Mouse (Mus musculus) left cerebral cortex, adult 2 months (tissue): ENCODE measurements around the gene Gpbp1. TPM values are rescaled to one million over a fixed set of nuclear protein-coding genes. Genes with fewer than 3 reads are reported as not detected.
A peak's percentile ranks its signal among the peaks of the same experiment; 100 is the strongest.

ENCODE experiments used
- DNase-seq, 2 experiments: peaks; one replicate each; pipeline ENCODE4 v3.0.0; 2021 to 2022; ENCODE audit warnings: low spot score in 2 of 2, mixed read lengths in 1 of 2; ENCODE audit errors: extremely low spot score in 1 of 2
- H3K27ac ChIP-seq: fragments of 200-600 bp; 2 replicates; pipeline ENCODE4 v1.8.1; 2022
- H3K4me3 ChIP-seq: fragments of 200-600 bp; 2 replicates; pipeline ENCODE4 v1.8.1; 2022
- CTCF ChIP-seq: fragments of 200-600 bp; IDR thresholded peaks from 2 replicates; pipeline ENCODE4 v1.8.1; 2022; ENCODE audit warnings: antibody characterized with exemption, mild to moderate bottlenecking, moderate library complexity
- intact Hi-C: fragments of 180-260 bp; cut with DNase I; formaldehyde crosslinking; loops from one replicate; pipeline ENCODE4 v1.15.1; 2025
- long read RNA-seq, 2 experiments: library from polyadenylated mRNA; stranded (forward); transcript quantifications; one replicate each; pipeline ENCODE4 v2.0.0; 2021; ENCODE audit warnings: borderline mapping rate in 2 of 2
- total RNA-seq, 2 experiments: library from RNA; stranded (reverse); gene quantifications; 2 replicates each; pipeline ENCODE4 v1.2.3; 2021

The Gpbp1 gene
- total RNA-seq, result 10 to 100 TPM; 80.4 to 83.9 TPM
- long read RNA-seq, experiment 1, transcript Gpbp1-202 (12 exons, 3,299 nt), result minor isoform, 27 of 136 reads
- long read RNA-seq, experiment 1, transcript Gpbp1-201 (13 exons, 3,694 nt), result major isoform, 85 of 136 reads
- long read RNA-seq, experiment 1, partial matches to known transcripts, result 7 of 136 reads
- long read RNA-seq, experiment 1, other reads (novel, unspliced or antisense), result 17 of 136 reads
- long read RNA-seq, experiment 2, transcript Gpbp1-201 (13 exons, 3,694 nt), result major isoform, 44 of 85 reads
- long read RNA-seq, experiment 2, transcript Gpbp1-202 (12 exons, 3,299 nt), result minor isoform, 20 of 85 reads
- long read RNA-seq, experiment 2, partial matches to known transcripts, result 5 of 85 reads
- long read RNA-seq, experiment 2, other reads (novel, unspliced or antisense), result 16 of 85 reads

- intact Hi-C loops, result loop anchor here (2.0 to 10.0 kb wide), 4 partner anchors 197 to 975 kb away; partner anchors contain the start of genes Il6st and Map3k1
- TF ChIP-seq CTCF, result no peak
- Histone ChIP-seq H3K4me3 (peak within 1 kb of the TSS; percentile 92), H3K27ac (peak within 1 kb of the TSS; percentile 99)
- peak; percentile 99 to 100 for DNase-seq
These were observed at the start of gene Gpbp1 for GRCm38 (mm10) chr13:111489802-111490723. Gene Gpbp1 (minus strand): TSS chr13:111490111.

- H3K27ac ChIP-seq, result no peak overlapping the region
- intact Hi-C loops, result no loop called here
- TF ChIP-seq CTCF, result no peak
- no peak overlapping the region for H3K4me3 ChIP-seq
- DNase-seq, result no peak
These were observed 47.8 kb upstream of the Gpbp1 start for GRCm38 (mm10) chr13:111537718-111538117.

GRCm38 (mm10) chr13:111536207-111536887 lies 46.4 kb upstream of the Gpbp1 start:
- H3K27ac ChIP-seq, result no peak overlapping the region
- TF ChIP-seq CTCF, result no peak
- no peak for DNase-seq
- no peak overlapping the region for H3K4me3 ChIP-seq
- intact Hi-C loops, result no loop called here

- H3K27ac ChIP-seq, result no peak overlapping the region
- intact Hi-C loops, result loop anchor here (5.0 kb wide), 1 partner anchor 208 kb away; no protein-coding TSS in a partner anchor
- no peak for DNase-seq
- TF ChIP-seq CTCF, result peak; percentile 16
- no peak overlapping the region for H3K4me3 ChIP-seq
These were observed 44.2 kb upstream of the Gpbp1 start for GRCm38 (mm10) chr13:111534131-111534530.

- H3K27ac ChIP-seq, result no peak overlapping the region
- no peak for DNase-seq
- peak; percentile 48 for TF ChIP-seq CTCF
- intact Hi-C loops, result loop anchor here (5.0 kb wide), 1 partner anchor 210 kb away; no protein-coding TSS in a partner anchor
- no peak overlapping the region for H3K4me3 ChIP-seq
These were observed 42.5 kb upstream of the Gpbp1 start for GRCm38 (mm10) chr13:111532178-111532948.

GRCm38 (mm10) chr13:111531701-111532100 lies 41.8 kb upstream of the Gpbp1 start:
- H3K4me3 ChIP-seq, result no peak overlapping the region
- DNase-seq, result no peak
- no peak overlapping the region for H3K27ac ChIP-seq
- intact Hi-C loops, result loop anchor here (5.0 kb wide), 1 partner anchor 211 kb away; no protein-coding TSS in a partner anchor
- TF ChIP-seq CTCF, result no peak

GRCm38 (mm10) chr13:111524277-111524676 lies 34.4 kb upstream of the Gpbp1 start:
- intact Hi-C loops, result no loop called here
- no peak overlapping the region for H3K27ac ChIP-seq
- no peak overlapping the region for H3K4me3 ChIP-seq
- no peak for TF ChIP-seq CTCF
- no peak for DNase-seq

GRCm38 (mm10) chr13:111522336-111522735 lies 32.4 kb upstream of the Gpbp1 start:
- DNase-seq, result no peak
- no peak for TF ChIP-seq CTCF
- intact Hi-C loops, result no loop called here
- H3K27ac ChIP-seq, result no peak overlapping the region
- H3K4me3 ChIP-seq, result no peak overlapping the region

GRCm38 (mm10) chr13:111520456-111520855 lies 30.5 kb upstream of the Gpbp1 start:
- no peak for TF ChIP-seq CTCF
- intact Hi-C loops, result no loop called here

GRCm38 (mm10) chr13:111518332-111518731 lies 28.4 kb upstream of the Gpbp1 start:
- Histone ChIP-seq H3K27ac (no peak overlapping the region), H3K4me3 (no peak overlapping the region)
- intact Hi-C loops, result no loop called here
- no peak for DNase-seq
- no peak for TF ChIP-seq CTCF

More at GRCm38 (mm10) chr13:111520456-111520855, 30.5 kb upstream of the Gpbp1 start:
- Histone ChIP-seq H3K4me3 (no peak overlapping the region), H3K27ac (no peak overlapping the region)
- DNase-seq, result no peak
